Mouse (Mus musculus) regulatory T cell (primary cell): ENCODE results near the gene Ndufa10.

ENCODE experiments used
- in situ Hi-C: fragments of 300-600 bp; cut with MboI, MseI; formaldehyde crosslinking; loops from one replicate; pipeline ENCODE4 v1.15.1; 2025; ENCODE audit warnings: high pct_unique_total_duplicates

Gene Ndufa10

DNA sequence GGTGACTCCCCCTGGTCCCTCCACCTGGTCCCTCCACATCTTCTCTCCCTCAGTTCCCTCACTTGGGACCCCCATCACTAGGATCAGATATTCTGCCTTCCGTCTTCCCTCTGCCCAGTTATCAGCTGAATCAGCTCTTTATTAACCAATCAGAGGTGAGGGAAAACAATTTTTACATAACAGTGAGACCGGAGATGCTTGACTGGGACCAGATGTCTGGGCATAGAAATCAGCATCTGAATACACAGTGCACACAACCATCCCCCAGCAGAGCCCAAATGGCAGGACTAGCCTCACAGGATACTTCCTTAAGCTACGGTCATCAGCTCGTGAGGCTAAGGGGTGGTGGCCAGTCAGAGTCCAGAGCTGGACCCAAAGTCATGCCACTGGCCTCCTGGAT, 41.6 kb downstream of the Ndufa10 start:
- in situ Hi-C loops: no loop called here

DNA sequence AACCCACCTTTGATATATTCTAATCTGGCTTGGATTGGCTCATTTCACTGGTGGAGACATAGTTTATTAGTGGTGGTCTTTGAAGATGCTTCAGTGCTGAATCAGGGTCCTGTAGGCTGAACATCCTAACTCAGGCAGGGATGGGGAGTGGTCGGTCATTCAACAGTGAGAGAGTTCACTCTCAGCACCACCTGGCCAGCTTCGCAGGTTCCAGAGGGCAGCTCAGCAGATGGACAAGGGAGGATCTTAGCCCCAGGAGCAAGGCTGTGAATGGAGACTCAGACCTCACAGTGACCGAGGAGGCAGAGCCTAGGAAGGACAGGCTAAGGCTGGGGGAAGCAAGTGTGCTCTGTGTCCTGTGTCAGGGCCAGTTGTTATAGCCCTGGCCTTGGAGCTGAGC, 42.2 kb downstream of the Ndufa10 start:
- in situ Hi-C loops: no loop called here

DNA sequence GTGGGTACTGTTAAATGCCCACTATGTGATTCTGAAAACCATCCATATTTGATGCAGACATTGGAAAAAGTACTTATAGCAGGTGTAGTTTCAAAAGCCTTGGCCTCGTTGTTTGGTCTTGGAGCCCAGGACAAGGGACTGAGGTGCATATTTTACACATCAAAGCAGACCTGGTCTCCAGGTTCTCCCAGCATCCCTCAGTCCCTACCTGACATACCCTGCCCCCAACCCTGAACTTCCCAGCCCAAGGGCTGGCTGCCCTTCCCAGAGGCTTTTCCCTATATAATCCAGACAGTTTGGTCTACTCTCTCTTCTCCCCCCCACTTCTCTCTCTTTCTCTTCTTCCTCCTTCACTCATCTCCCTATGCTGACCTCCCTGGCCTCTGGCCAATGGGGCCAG, 42.7 kb downstream of the Ndufa10 start:
- in situ Hi-C loops: no loop called here

DNA sequence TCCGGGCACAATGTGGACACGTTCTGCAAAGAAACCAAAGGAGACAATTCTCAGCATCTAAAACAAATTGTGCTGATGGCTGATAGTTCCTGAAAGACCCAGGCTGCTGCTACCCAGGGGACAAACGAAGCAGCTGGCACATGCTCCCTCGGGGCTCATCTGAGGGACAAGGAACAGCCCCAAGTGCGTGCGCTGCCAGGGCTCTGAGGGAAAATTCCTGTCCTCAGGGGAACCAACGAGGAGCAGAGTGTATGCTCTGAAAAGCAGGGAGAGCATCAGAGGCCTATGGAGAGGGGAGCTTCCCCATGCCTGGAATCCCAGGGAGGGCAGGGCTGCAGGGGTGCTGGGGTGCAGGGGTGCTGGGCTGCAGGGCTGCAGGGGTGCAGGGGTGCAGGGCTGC, 48.9 kb downstream of the Ndufa10 start:
- in situ Hi-C loops: no loop called here

GRCm38 (mm10) chr1:92405131-92405530, 68.5 kb downstream of the Ndufa10 start:
- in situ Hi-C loops: no loop called here

DNA sequence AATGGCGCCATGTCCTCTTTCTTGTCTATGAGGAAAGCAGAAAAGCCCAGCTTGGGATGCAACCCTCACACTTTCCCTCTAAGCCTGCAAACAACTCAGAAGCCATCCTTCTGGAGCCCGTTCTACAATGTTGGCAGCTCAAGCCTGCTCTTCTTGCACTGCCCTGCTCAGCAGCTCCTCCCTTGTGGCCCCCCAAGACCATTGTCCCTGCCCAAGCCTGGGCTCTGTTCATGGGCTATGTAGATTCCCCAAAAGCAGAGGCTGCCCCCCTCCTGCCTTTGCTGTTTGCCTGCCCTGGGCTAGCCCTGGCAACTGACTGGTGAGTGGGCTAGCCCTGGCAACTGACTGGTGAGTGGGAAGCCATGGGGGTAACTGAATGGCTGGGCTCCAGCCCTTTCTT, 73.1 kb downstream of the Ndufa10 start:
- in situ Hi-C loops: no loop called here

GRCm38 (mm10) chr1:92398601-92399000, 75.1 kb downstream of the Ndufa10 start:
- in situ Hi-C loops: no loop called here

DNA sequence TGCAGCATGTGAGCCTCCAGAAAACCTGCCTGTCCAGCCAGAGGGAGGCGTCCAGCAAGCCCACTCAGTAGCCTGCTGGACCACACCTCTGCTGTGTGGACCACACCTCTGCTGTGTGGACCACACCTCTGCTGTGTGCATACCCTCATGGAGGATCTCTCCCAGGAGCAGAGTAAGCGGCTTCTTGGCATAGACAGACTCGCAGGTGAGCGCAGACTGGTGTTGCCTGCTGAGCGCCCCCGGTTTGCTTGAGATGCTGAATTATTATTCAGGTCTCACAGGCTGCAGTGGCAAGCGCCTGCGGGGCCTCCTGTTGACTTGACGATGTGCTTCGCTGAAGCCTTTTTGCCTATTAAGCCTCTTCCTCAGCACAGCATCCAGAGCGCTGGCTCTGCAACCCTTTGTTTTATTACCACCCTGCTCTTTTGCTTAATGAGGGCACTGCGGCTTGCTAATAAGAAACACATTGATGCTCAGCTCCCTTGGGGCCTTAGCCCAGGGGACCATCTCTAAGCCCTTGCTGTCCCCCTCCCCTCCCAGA, 76.1 kb downstream of the Ndufa10 start:
- in situ Hi-C loops: no loop called here

DNA sequence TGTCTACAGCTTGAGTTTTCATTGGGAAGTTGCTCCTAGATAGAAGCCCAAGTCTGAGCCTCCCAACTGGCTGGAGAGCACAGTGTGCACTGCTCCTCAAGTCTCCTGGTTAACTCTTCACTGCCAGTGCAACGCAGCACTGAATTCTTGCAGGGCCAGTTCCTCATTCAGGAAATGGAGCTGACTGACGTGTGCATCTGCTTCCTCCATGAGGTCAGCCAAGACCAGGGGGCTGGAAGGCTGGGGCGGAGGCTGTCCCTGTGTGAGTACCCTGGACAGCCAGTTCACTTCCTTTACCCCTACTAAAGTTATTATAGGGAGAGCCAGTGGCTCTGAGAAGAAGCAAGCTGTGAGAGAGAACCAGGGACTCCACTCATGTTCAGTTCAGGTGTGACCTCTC, 79.4 kb downstream of the Ndufa10 start:
- in situ Hi-C loops: no loop called here

- in situ Hi-C loops: no loop called here
Measured at GRCm38 (mm10) chr1:92393166-92393565, 80.5 kb downstream of the Ndufa10 start.
